In the genomic region with DNA sequence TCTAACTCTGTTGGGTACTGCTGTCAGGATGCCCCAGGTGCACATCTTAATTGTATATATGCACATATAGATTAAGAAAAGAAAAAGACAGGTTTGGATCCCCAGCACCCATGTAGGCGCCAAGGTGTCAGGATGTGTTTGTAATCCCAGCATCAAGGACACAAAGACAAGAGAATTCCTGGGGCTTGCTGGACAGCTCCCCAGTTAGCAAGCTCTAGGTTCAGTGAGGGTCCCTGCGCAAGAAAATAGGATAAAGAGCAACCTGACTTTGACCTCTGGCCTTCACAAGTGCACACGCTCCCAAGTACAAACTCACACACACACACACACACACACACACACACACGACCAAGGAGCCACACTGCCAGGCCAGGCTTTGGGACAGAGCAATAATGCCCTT, we compare ENCODE assay signal across 19 mouse cellular contexts.
A peak's percentile ranks its signal among the peaks of the same experiment; 100 is the strongest.
DNase-seq lines count a peak whose midpoint lies in the region; TF ChIP-seq lines count a peak whose summit lies in the region.
"Had no signal": no experiment of that assay in that cellular context is flagged by ENCODE, and none has a peak within 500 bp of the region (broad histone marks: within the 10 kb centered on the region; RNA-seq: fewer than 3 reads in every experiment).

No protein-coding gene starts in this region.

- H3K27me3 ChIP-seq in midbrain, embryonic 10.5 days (ENCODE audit: low read depth, poor library complexity, severe bottlenecking): no peaks in the 10 kb centered on the region
- H3K27me3 ChIP-seq: embryonic facial prominence, embryonic 13.5 days; embryonic facial prominence, embryonic 15.5 days; forebrain, embryonic 12.5 days had no signal

- DNase-seq in ES-CJ7 (ENCODE audit: low read depth, low spot score): peak; percentile 48
- DNase-seq in ES-E14 (ENCODE audit: low read depth, low spot score): peak; percentile 26
- peak; percentile 57 for DNase-seq in ZHBTc4 (ENCODE audit: low read depth, low spot score)
- no peak for DNase-seq in midbrain, embryonic 10.5 days (ENCODE audit: low spot score)
- DNase-seq in kidney, adult 9 months: no peak
- DNase-seq: adrenal gland, adult 2 months; adrenal gland, postnatal 10 days; adrenal gland, postnatal 25 days; cerebellum, adult 11 months; cerebellum, adult 18-20 months; cerebellum, adult 8-10 months; cerebellum, adult 9-11 months; cerebellum, postnatal 14 days; cerebellum, postnatal 36 days had no signal

- WGBS in midbrain, embryonic 10.5 days: 49% methylated on average over 4 of the region's 4 CpGs

- no peak overlapping the region for H3K9ac ChIP-seq in ES-E14 (ENCODE audit: insufficient read depth, low read depth, low read length, poor library complexity, severe bottlenecking)
- H3K9ac ChIP-seq: embryonic facial prominence, embryonic 13.5 days; embryonic facial prominence, embryonic 15.5 days; forebrain, embryonic 12.5 days had no signal

- H3K36me3 ChIP-seq in ES-E14 (ENCODE audit: control insufficient read depth, insufficient read depth, low read length, poor library complexity, severe bottlenecking): no peaks in the 10 kb centered on the region
- no peaks in the 10 kb centered on the region for H3K36me3 ChIP-seq in midbrain, embryonic 10.5 days
- H3K36me3 ChIP-seq: embryonic facial prominence, embryonic 13.5 days; embryonic facial prominence, embryonic 15.5 days; forebrain, embryonic 10.5 days; forebrain, embryonic 12.5 days had no signal

- H3K4me3 ChIP-seq in ES-E14 (ENCODE audit: insufficient read depth in 1 of 2, low read depth in 1 of 2, low read length in 2 of 2, poor library complexity in 1 of 2, severe bottlenecking in 1 of 2): peak overlapping the region in 1 of 2 experiments; percentile 2; a peak in 1 of 4 replicates
- no peak overlapping the region for H3K4me3 ChIP-seq in midbrain, embryonic 10.5 days
- H3K4me3 ChIP-seq: embryonic facial prominence, embryonic 13.5 days; embryonic facial prominence, embryonic 15.5 days; erythroblast, embryonic 14.5 days; forebrain, embryonic 10.5 days; forebrain, embryonic 12.5 days had no signal

- in situ Hi-C loops in ES-E14 (cut with MboI; ENCODE audit: low sequenced_read_pairs in 2 of 2, unreplicated experiment in 2 of 2): no loop called here

- peaks cover 0 to 2% of the 10 kb centered on the region in 2 experiments; a peak in 1 of 4 replicates for H3K4me1 ChIP-seq in ES-E14 (ENCODE audit: control insufficient read depth in 2 of 2, insufficient read depth in 2 of 2, low read length in 2 of 2, poor library complexity in 1 of 2)
- no peaks in the 10 kb centered on the region for H3K4me1 ChIP-seq in midbrain, embryonic 10.5 days
- H3K4me1 ChIP-seq: embryonic facial prominence, embryonic 13.5 days; embryonic facial prominence, embryonic 15.5 days; forebrain, embryonic 10.5 days; forebrain, embryonic 12.5 days had no signal

- no peak overlapping the region for H3K27ac ChIP-seq in ES-E14 (ENCODE audit: insufficient read depth, low read depth, low read length, poor library complexity, severe bottlenecking)
- no peak overlapping the region for H3K27ac ChIP-seq in midbrain, embryonic 10.5 days (replicated peaks)
- H3K27ac ChIP-seq: embryonic facial prominence, embryonic 13.5 days; embryonic facial prominence, embryonic 15.5 days; forebrain, embryonic 10.5 days; forebrain, embryonic 12.5 days had no signal

- no peaks in the 10 kb centered on the region for H3K9me3 ChIP-seq in ES-E14 (ENCODE audit: control insufficient read depth, insufficient read depth, low read depth, low read length)
- H3K9me3 ChIP-seq in midbrain, embryonic 10.5 days (replicated peaks): no peaks in the 10 kb centered on the region
- H3K9me3 ChIP-seq: embryonic facial prominence, embryonic 13.5 days; embryonic facial prominence, embryonic 15.5 days; forebrain, embryonic 10.5 days; forebrain, embryonic 12.5 days had no signal

TF ChIP-seq in ES-E14, 5 proteins besides CTCF, POLR2A, EP300 and RAD21:
- no peak for TF ChIP-seq ZNF384 (IDR thresholded peaks at IDR 0.05; ENCODE audit: low read depth, low read length)
- no peak for TF ChIP-seq CHD2 (IDR thresholded peaks at IDR 0.05; ENCODE audit: low read depth, low read length)
- TF ChIP-seq ZC3H11A (IDR thresholded peaks at IDR 0.05; ENCODE audit: borderline replicate concordance, low read depth, low read length): no peak
- no peak for TF ChIP-seq HCFC1 (IDR thresholded peaks at IDR 0.05; ENCODE audit: borderline replicate concordance, insufficient read depth, low read length)
- no peak for TF ChIP-seq MAFK (IDR thresholded peaks at IDR 0.05; ENCODE audit: insufficient read depth, low read depth, low read length)
TF ChIP-seq in ES-E14: peak in this region for 0.

Comparison
In these comparisons a context has a peak if more than half of its experiments do, and no peak if none do; other contexts are left out.
1. DNase-seq: peak in ES-CJ7 (single experiment), ES-E14 (single experiment) and ZHBTc4 (single experiment); none in midbrain, embryonic 10.5 days (single experiment) and kidney, adult 9 months (single experiment).